Mouse (Mus musculus): ENCODE results near the gene Gm21149.

DNA sequence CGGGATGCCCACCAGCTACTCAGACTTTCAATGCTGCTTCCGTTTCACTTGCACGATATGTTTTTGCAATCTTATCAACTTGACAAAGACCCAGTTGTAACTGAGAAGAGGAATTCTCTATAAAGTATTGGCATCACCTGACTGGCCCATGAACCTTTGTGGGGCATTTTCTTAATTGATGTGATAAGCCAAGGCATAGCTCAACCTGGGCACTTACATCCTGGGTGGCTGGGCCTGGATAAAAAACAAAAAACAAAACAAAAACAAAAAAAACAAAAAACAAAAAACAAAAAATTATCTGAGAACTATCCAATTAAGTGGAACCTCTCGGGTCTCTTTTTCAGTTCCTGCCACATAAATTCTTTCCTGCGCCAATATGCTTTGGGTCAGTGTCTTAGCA, 12.4 kb upstream of the Gm21149 start:
- TF ChIP-seq CTCF (IDR thresholded peaks at IDR 0.05; ENCODE audit: low read depth, low read length): no peak
- TF ChIP-seq TAL1 (conservative IDR thresholded peaks at IDR 0.05; ENCODE audit: low read depth, low read length): no peak
- TF ChIP-seq GATA1 (IDR thresholded peaks at IDR 0.05; ENCODE audit: borderline replicate concordance, low read length): no peak
- no peak for TF ChIP-seq POLR2AphosphoS5 (IDR thresholded peaks at IDR 0.05; ENCODE audit: insufficient replicate concordance, low read depth, low read length)
- TF ChIP-seq GATA2 (IDR thresholded peaks at IDR 0.05; ENCODE audit: borderline replicate concordance, low read depth, low read length): no peak
